Mouse (Mus musculus) CH12.LX (cell line): ENCODE measurements around the gene Gm37240. TPM values are rescaled to one million over a fixed set of nuclear protein-coding genes. Genes with fewer than 3 reads are reported as not detected.

Experiments
- DNase-seq: peaks from one replicate; pipeline ENCODE4 v3.0.0-alpha.2; 2013; ENCODE audit errors: extremely low read depth
- H3K27ac ChIP-seq: 2 replicates; pipeline ENCODE4 v1.5.1; 2012; ENCODE audit warnings: low read depth, mild to moderate bottlenecking, control low read depth, moderate library complexity; ENCODE audit not compliant: insufficient read depth
- H3K27me3 ChIP-seq: replicated peaks from 2 replicates; pipeline ENCODE3; 2012; ENCODE audit warnings: inconsistent platforms
- H3K36me3 ChIP-seq, 2 experiments: replicated peaks in 1 of 2; 2 replicates each; pipeline versions ENCODE3 to v1.6.1; 2012; ENCODE audit warnings: inconsistent platforms in 1 of 2, low read length in 1 of 2, mild to moderate bottlenecking in 1 of 2, mixed read lengths in 1 of 2, moderate library complexity in 1 of 2; ENCODE audit not compliant: control insufficient read depth in 1 of 2, insufficient read depth in 1 of 2
- H3K4me1 ChIP-seq, 2 experiments: 2 replicates each; pipeline ENCODE4 v1.6.1; 2012; ENCODE audit warnings: inconsistent platforms in 1 of 2, moderate library complexity in 1 of 2; ENCODE audit not compliant: insufficient read depth in 2 of 2, control insufficient read depth in 1 of 2
- H3K4me2 ChIP-seq: 2 replicates; pipeline ENCODE4 v1.6.1; 2012; ENCODE audit warnings: low read depth, mild to moderate bottlenecking, control low read depth; ENCODE audit not compliant: poor library complexity, insufficient read depth, severe bottlenecking
- H3K4me3 ChIP-seq, 3 experiments: fragments of 150-350 bp in 1 of 3; sonication (generic) in 1 of 3; replicated peaks in 1 of 3; 2 replicates each; pipeline versions ENCODE3 to v1.5.1; 2011 to 2012; ENCODE audit warnings: low read depth in 2 of 3, low read length in 2 of 3, mild to moderate bottlenecking in 2 of 3, moderate library complexity in 2 of 3, control low read depth in 1 of 3, improper control_type of control experiment in 1 of 3, inconsistent platforms in 1 of 3, mixed read lengths in 1 of 3; ENCODE audit not compliant: poor library complexity in 1 of 3
- H3K79me2 ChIP-seq: replicated peaks from 2 replicates; pipeline ENCODE4 v1.6.1; 2012; ENCODE audit warnings: mild to moderate bottlenecking, moderate library complexity; ENCODE audit not compliant: control insufficient read depth, poor library complexity, insufficient read depth, severe bottlenecking; ENCODE audit errors: extremely low read depth
- H3K9ac ChIP-seq: 2 replicates; pipeline ENCODE4 v1.6.1; 2012; ENCODE audit warnings: low read depth, mild to moderate bottlenecking, control low read depth, moderate library complexity; ENCODE audit not compliant: insufficient read depth
- H3K9me3 ChIP-seq: replicated peaks from 2 replicates; pipeline ENCODE3; 2012; ENCODE audit warnings: low read length, inconsistent platforms, mixed read lengths
- BHLHE40 ChIP-seq: IDR thresholded peaks from 2 replicates; pipeline ENCODE4 v1.6.1; 2011; ENCODE audit warnings: mild to moderate bottlenecking, low read depth, low read length, improper control_type of control experiment
- CHD2 ChIP-seq: IDR thresholded peaks from 2 replicates; pipeline ENCODE4 v1.6.1; 2011; ENCODE audit warnings: low read length, improper control_type of control experiment
- E2F4 ChIP-seq: IDR thresholded peaks from 2 replicates; pipeline ENCODE4 v1.6.1; 2011; ENCODE audit warnings: low read depth, low read length, improper control_type of control experiment; ENCODE audit not compliant: insufficient replicate concordance
- EP300 ChIP-seq: IDR thresholded peaks from 2 replicates; pipeline ENCODE4 v1.6.1; 2011; ENCODE audit warnings: low read length, improper control_type of control experiment
- ETS1 ChIP-seq: conservative IDR thresholded peaks from 2 replicates; pipeline ENCODE4 v1.6.1; 2012; ENCODE audit warnings: low read depth, mild to moderate bottlenecking, inconsistent platforms, low read length, improper control_type of control experiment, moderate library complexity
- HCFC1 ChIP-seq: IDR thresholded peaks from 2 replicates; pipeline ENCODE4 v1.6.1; 2012; ENCODE audit warnings: low read depth, mild to moderate bottlenecking, inconsistent platforms, low read length, improper control_type of control experiment
- JUN ChIP-seq: IDR thresholded peaks from 2 replicates; pipeline ENCODE4 v1.6.1; 2011; ENCODE audit warnings: low read depth, mild to moderate bottlenecking, low read length, improper control_type of control experiment, moderate library complexity; ENCODE audit not compliant: insufficient read depth
- KAT2A ChIP-seq: IDR thresholded peaks from 2 replicates; pipeline ENCODE4 v1.6.1; 2012; ENCODE audit warnings: low read length, improper control_type of control experiment, inconsistent platforms; ENCODE audit not compliant: insufficient replicate concordance
- MAFK ChIP-seq: IDR thresholded peaks from 2 replicates; pipeline ENCODE4 v1.6.1; 2011; ENCODE audit warnings: low read length, improper control_type of control experiment; ENCODE audit not compliant: insufficient replicate concordance
- MEF2A ChIP-seq: IDR thresholded peaks from 2 replicates; pipeline ENCODE4 v1.6.1; 2014; ENCODE audit warnings: low read depth, mild to moderate bottlenecking, inconsistent platforms, low read length, improper control_type of control experiment, borderline replicate concordance
- NELFE ChIP-seq: IDR thresholded peaks from 2 replicates; pipeline ENCODE4 v1.6.1; 2011; ENCODE audit warnings: low read depth, low read length, improper control_type of control experiment
- POLR2AphosphoS2 ChIP-seq: IDR thresholded peaks from 2 replicates; pipeline ENCODE4 v1.6.1; 2011; ENCODE audit warnings: low read depth, low read length, improper control_type of control experiment
- RCOR1 ChIP-seq: conservative IDR thresholded peaks from 2 replicates; pipeline ENCODE4 v1.6.1; 2012; ENCODE audit warnings: low read depth, mild to moderate bottlenecking, inconsistent platforms, low read length, improper control_type of control experiment
- SIN3A ChIP-seq: IDR thresholded peaks from 2 replicates; pipeline ENCODE4 v1.6.1; 2012; ENCODE audit warnings: low read length, improper control_type of control experiment, inconsistent platforms
- TBP ChIP-seq: conservative IDR thresholded peaks from 2 replicates; pipeline ENCODE4 v1.6.1; 2011; ENCODE audit warnings: low read depth, low read length, improper control_type of control experiment
- UBTF ChIP-seq: IDR thresholded peaks from 2 replicates; pipeline ENCODE4 v1.6.1; 2012; ENCODE audit warnings: low read depth, mild to moderate bottlenecking, inconsistent platforms, low read length, improper control_type of control experiment, moderate library complexity
- USF2 ChIP-seq: conservative IDR thresholded peaks from 2 replicates; pipeline ENCODE4 v1.6.1; 2011; ENCODE audit warnings: low read depth, low read length, improper control_type of control experiment
- ZC3H11A ChIP-seq: IDR thresholded peaks from 2 replicates; pipeline ENCODE4 v1.6.1; 2012; ENCODE audit warnings: low read depth, mild to moderate bottlenecking, inconsistent platforms, low read length, improper control_type of control experiment
- ZKSCAN1 ChIP-seq: IDR thresholded peaks from 2 replicates; pipeline ENCODE4 v1.6.1; 2012; ENCODE audit warnings: low read depth, inconsistent platforms, low read length, improper control_type of control experiment, borderline replicate concordance
- ZMIZ1 ChIP-seq: IDR thresholded peaks from 2 replicates; pipeline ENCODE4 v1.6.1; 2012; ENCODE audit warnings: low read depth, mild to moderate bottlenecking, inconsistent platforms, low read length, improper control_type of control experiment
- ZNF384 ChIP-seq: IDR thresholded peaks from 2 replicates; pipeline ENCODE4 v1.6.1; 2012; ENCODE audit warnings: low read depth, low read length, improper control_type of control experiment, inconsistent platforms
- dilution Hi-C: fragments of 300-500 bp; cut with MboI; formaldehyde crosslinking; loops from 2 replicates; pipeline ENCODE4 v1.14.3; 2020; ENCODE audit warnings: low sequenced_read_pairs; ENCODE audit not compliant: extremely low pct_unique_long_range_greater_than_20kb, extremely low pct_ligation_motif_present
- in situ Hi-C: fragments of 300-500 bp; cut with MboI; formaldehyde crosslinking; loops from 3 replicates; pipeline ENCODE4 v1.14.3; 2019; ENCODE audit warnings: low sequenced_read_pairs, low pct_ligation_motif_present, low pct_unique_long_range_greater_than_20kb, mixed read lengths
- polyA plus RNA-seq: library from polyadenylated mRNA; unstranded; fragments of >175 nt; gene quantifications from 2 replicates; pipeline ENCODE4 v1.2.1, GENCODE M21; 2012; ENCODE audit warnings: low read depth; ENCODE audit not compliant: insufficient read length
- total RNA-seq, 2 experiments: library from RNA; depleted of rRNA; stranded (reverse); fragments of 300-350 nt in 1 of 2; fragments of >200 nt in 1 of 2; gene quantifications; 2 replicates each; pipeline ENCODE4 v1.2.3; 2012 to 2014

Gm37240 gene
- total and polyA plus RNA-seq, 3 experiments: 0.08 to 0.19 (median 0.14) TPM

DNA sequence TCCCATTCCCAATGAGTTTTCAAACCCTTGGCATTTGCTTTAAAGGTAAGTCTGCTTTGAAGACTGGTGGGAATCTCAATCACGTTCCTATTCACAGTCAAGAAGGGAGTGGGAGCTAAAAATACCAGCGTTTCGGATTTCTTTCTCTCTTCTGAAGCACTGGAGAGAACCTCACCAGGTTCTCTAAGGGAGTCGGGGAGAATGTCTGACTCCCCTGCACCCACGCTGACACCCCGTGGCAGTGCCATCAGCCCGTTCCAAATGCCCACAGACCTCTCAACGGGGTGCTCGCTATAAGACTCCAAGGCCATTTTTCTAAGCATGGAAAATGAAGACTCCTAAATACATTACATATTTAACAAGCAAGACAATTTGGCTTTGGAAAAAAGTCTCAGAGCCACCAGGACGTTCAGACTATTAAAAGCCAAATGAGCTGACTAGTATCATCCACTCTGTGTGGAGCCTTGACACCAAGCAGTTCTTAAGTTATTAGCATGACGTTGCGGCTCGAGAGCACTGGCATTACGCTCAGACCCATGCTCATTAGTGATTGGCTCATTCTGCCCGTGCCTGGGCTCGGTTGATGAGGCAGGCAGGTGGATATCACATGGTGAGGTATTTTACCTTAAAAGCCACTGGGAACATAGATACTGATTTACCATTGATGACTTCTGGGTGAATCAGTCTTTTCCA, 508.5 kb downstream of the Gm37240 start:
- dilution Hi-C loops: no loop called here
- H3K4me1 ChIP-seq: no peaks in the 10 kb centered on the region
- TF ChIP-seq EP300 (no peak), BHLHE40 (no peak)

GRCm38 (mm10) chr3:85377946-85378702, 509.2 kb downstream of the Gm37240 start:
- Histone ChIP-seq H3K79me2 (no peaks in the 10 kb centered on the region), H3K4me2 (no peak overlapping the region), H3K36me3 (no peaks in the 10 kb centered on the region), H3K4me3 (no peak overlapping the region), H3K27ac (no peak overlapping the region), H3K4me1 (no peaks in the 10 kb centered on the region), H3K27me3 (no peaks in the 10 kb centered on the region), H3K9me3 (peaks cover 2% of the 10 kb centered on the region), H3K9ac (no peak overlapping the region)
- in situ Hi-C loops: no loop called here
- TF ChIP-seq ETS1: no peak
- no peak for TF ChIP-seq MEF2A
- no peak for TF ChIP-seq KAT2A
- no peak for TF ChIP-seq USF2
- TF ChIP-seq RCOR1: no peak
- no peak for TF ChIP-seq UBTF
- no peak for TF ChIP-seq ZMIZ1
- no peak for TF ChIP-seq JUN
- TF ChIP-seq ZC3H11A: no peak
- TF ChIP-seq POLR2AphosphoS2: no peak
- no peak for TF ChIP-seq CHD2
- no peak for TF ChIP-seq NELFE
- TF ChIP-seq SIN3A: no peak
- no peak for TF ChIP-seq EP300
- TF ChIP-seq HCFC1: no peak
- no peak for TF ChIP-seq ZNF384
- no peak for TF ChIP-seq TBP
- TF ChIP-seq ZKSCAN1: no peak
- TF ChIP-seq MAFK: no peak
- TF ChIP-seq E2F4: no peak
- TF ChIP-seq, all 38 proteins: peak for 0
- no peak for DNase-seq
- dilution Hi-C loops: no loop called here

More for the DNA sequence above, 508.5 kb downstream of the Gm37240 start:
- Histone ChIP-seq H3K9ac (no peak overlapping the region), H3K36me3 (no peaks in the 10 kb centered on the region), H3K4me2 (no peak overlapping the region), H3K27me3 (no peaks in the 10 kb centered on the region), H3K9me3 (peaks cover 2% of the 10 kb centered on the region), H3K79me2 (no peaks in the 10 kb centered on the region), H3K4me3 (no peak overlapping the region), H3K27ac (no peak overlapping the region)
- in situ Hi-C loops: no loop called here
- DNase-seq: no peak
